ENCODE assay signal across 12 mouse cellular contexts in genomic region chr7:63924151-63924550, GRCm38 (mm10). TPM values are rescaled to one million over a fixed set of nuclear protein-coding genes. Genes with fewer than 3 reads are reported as not detected.
DNase-seq lines count a peak whose midpoint lies in the region; ATAC-seq and TF ChIP-seq lines count a peak whose summit lies in the region.
"Had no signal": no experiment of that assay in that cellular context is flagged by ENCODE, and none has a peak within 500 bp of the region (broad histone marks: within the 10 kb centered on the region; RNA-seq: fewer than 3 reads in every experiment).

No protein-coding gene starts in this region.

- H3K36me3 ChIP-seq in forebrain, postnatal 0 days (ENCODE audit: insufficient read depth): no peaks in the 10 kb centered on the region
- peaks cover 12% of the 10 kb centered on the region; the same call in 1 of the 2 replicates for H3K36me3 ChIP-seq in forebrain, embryonic 10.5 days (replicated peaks)
- no peaks in the 10 kb centered on the region for H3K36me3 ChIP-seq in kidney, embryonic 14.5 days (ENCODE audit: control insufficient read depth, insufficient read depth, low read length)
- 0 out of 2 replicates have a peak, but pooled peaks cover 3% of the 10 kb centered on the region for H3K36me3 ChIP-seq in neural tube, embryonic 13.5 days
- no peaks in the 10 kb centered on the region for H3K36me3 ChIP-seq in stomach, embryonic 16.5 days (ENCODE audit: control insufficient read depth, insufficient read depth, low read length)

- 18% methylated on average over 1 of the region's 1 CpGs for WGBS in forebrain, postnatal 0 days
- 83% methylated on average over 1 of the region's 1 CpGs for WGBS in forebrain, embryonic 10.5 days
- 19% methylated on average over 1 of the region's 1 CpGs for WGBS in kidney, embryonic 14.5 days
- 32% methylated on average over 1 of the region's 1 CpGs for WGBS in neural tube, embryonic 13.5 days
- 43% methylated on average over 1 of the region's 1 CpGs for WGBS in stomach, embryonic 16.5 days

- TF ChIP-seq CTCF in forebrain, postnatal 0 days (IDR thresholded peaks at IDR 0.05; ENCODE audit: low read depth): no peak

- DNase-seq in forebrain, postnatal 0 days: no peak
- DNase-seq in forebrain, embryonic 10.5 days (ENCODE audit: extremely low spot score, low spot score): no peak
- DNase-seq in kidney, adult 18-20 months: no peak
- no peak for DNase-seq in neural tube, embryonic 10.5 days (ENCODE audit: extremely low spot score, low spot score)
- DNase-seq in thymus, postnatal 4 days: no peak
- DNase-seq: thymus, postnatal 14 days had no signal

- no peak overlapping the region for H3K4me2 ChIP-seq in forebrain, postnatal 0 days (ENCODE audit: low read depth)
- H3K4me2 ChIP-seq in kidney, embryonic 14.5 days (replicated peaks; ENCODE audit: low read depth, low read length): no peak overlapping the region
- no peak overlapping the region for H3K4me2 ChIP-seq in neural tube, embryonic 13.5 days
- H3K4me2 ChIP-seq in stomach, embryonic 16.5 days (ENCODE audit: low read depth, low read length): no peak overlapping the region

- H3K9me3 ChIP-seq in forebrain, postnatal 0 days (ENCODE audit: low read length): no peaks in the 10 kb centered on the region
- H3K9me3 ChIP-seq in forebrain, embryonic 10.5 days: no peaks in the 10 kb centered on the region
- H3K9me3 ChIP-seq in kidney, embryonic 14.5 days (ENCODE audit: control insufficient read depth, low read length): 0 out of 2 replicates have a peak, but pooled peaks cover 4% of the 10 kb centered on the region
- H3K9me3 ChIP-seq in neural tube, embryonic 13.5 days: no peaks in the 10 kb centered on the region
- H3K9me3 ChIP-seq in stomach, embryonic 16.5 days (replicated peaks; ENCODE audit: control insufficient read depth, low read length): no peaks in the 10 kb centered on the region

- ATAC-seq in forebrain, postnatal 0 days: peak; percentile 30; the same call in 1 of the 2 replicates
- ATAC-seq in kidney, embryonic 14.5 days (ENCODE audit: low FRiP score, low TSS enrichment): no peak
- ATAC-seq in neural tube, embryonic 13.5 days (ENCODE audit: low read depth): no peak
- no peak for ATAC-seq in stomach, embryonic 16.5 days (ENCODE audit: insufficient read depth, low FRiP score)
- ATAC-seq: CD4-positive, CD25-positive, alpha-beta regulatory T cell, adult 4 months had no signal

- no peak overlapping the region for H3K9ac ChIP-seq in forebrain, postnatal 0 days
- no peak overlapping the region; the same call in 1 of the 2 replicates for H3K9ac ChIP-seq in kidney, embryonic 14.5 days (ENCODE audit: low read depth, low read length)
- no peak overlapping the region for H3K9ac ChIP-seq in neural tube, embryonic 13.5 days
- H3K9ac ChIP-seq in stomach, embryonic 16.5 days (ENCODE audit: low read length): no peak overlapping the region

- no peak overlapping the region for H3K4me3 ChIP-seq in forebrain, postnatal 0 days (ENCODE audit: low read depth, low read length)
- H3K4me3 ChIP-seq in forebrain, embryonic 10.5 days: no peak overlapping the region
- no peak overlapping the region for H3K4me3 ChIP-seq in kidney, embryonic 14.5 days (ENCODE audit: low read length)
- H3K4me3 ChIP-seq in neural tube, embryonic 13.5 days: no peak overlapping the region
- no peak overlapping the region for H3K4me3 ChIP-seq in stomach, embryonic 16.5 days (replicated peaks; ENCODE audit: low read length)

- peaks cover 22% of the 10 kb centered on the region for H3K4me1 ChIP-seq in forebrain, postnatal 0 days (ENCODE audit: insufficient read depth)
- H3K4me1 ChIP-seq in forebrain, embryonic 10.5 days: peaks cover 42% of the 10 kb centered on the region
- H3K4me1 ChIP-seq in kidney, embryonic 14.5 days (ENCODE audit: control insufficient read depth, insufficient read depth, low read length): peaks cover 34% of the 10 kb centered on the region
- H3K4me1 ChIP-seq in neural tube, embryonic 13.5 days (replicated peaks): peaks cover 53% of the 10 kb centered on the region
- H3K4me1 ChIP-seq in stomach, embryonic 16.5 days (ENCODE audit: control insufficient read depth, insufficient read depth, low read length): peaks cover 50% of the 10 kb centered on the region

- H3K27me3 ChIP-seq in forebrain, postnatal 0 days (ENCODE audit: insufficient read depth, low read length): no peaks in the 10 kb centered on the region
- H3K27me3 ChIP-seq in forebrain, embryonic 10.5 days (ENCODE audit: poor library complexity, severe bottlenecking): no peaks in the 10 kb centered on the region
- H3K27me3 ChIP-seq in kidney, embryonic 14.5 days (ENCODE audit: control insufficient read depth, insufficient read depth, low read length): no peaks in the 10 kb centered on the region
- no peaks in the 10 kb centered on the region for H3K27me3 ChIP-seq in neural tube, embryonic 13.5 days
- H3K27me3 ChIP-seq in stomach, embryonic 16.5 days (ENCODE audit: control insufficient read depth, insufficient read depth, low read length): no peaks in the 10 kb centered on the region

- H3K27ac ChIP-seq in forebrain, postnatal 0 days (ENCODE audit: low read depth, low read length): no peak overlapping the region
- H3K27ac ChIP-seq in forebrain, embryonic 10.5 days: no peak overlapping the region
- peak overlapping the region; percentile 74; the same call in 1 of the 2 replicates for H3K27ac ChIP-seq in kidney, embryonic 14.5 days (ENCODE audit: low read depth, low read length)
- H3K27ac ChIP-seq in neural tube, embryonic 13.5 days (replicated peaks): peak overlapping the region; percentile 74; the same call in 1 of the 2 replicates
- peak overlapping the region; percentile 67; the same call in 1 of the 2 replicates for H3K27ac ChIP-seq in stomach, embryonic 16.5 days (ENCODE audit: low read length)

RNA-seq across cellular contexts. Expression of gene E030018B13Rik, which starts 7.5 kb away (rescaled TPM):
- not detected in 2 replicates for total RNA-seq in forebrain, postnatal 0 days (2014; rRNA removed)
- not detected in 2 replicates for polyA plus RNA-seq in forebrain, postnatal 0 days (2015; fragmentation: Nextera tagmentation; extraction: Ambion mirVana)
- 0.21 TPM in 1 of 2 replicates, not detected in the other for polyA plus RNA-seq in forebrain, embryonic 10.5 days (2016; fragmentation: Nextera tagmentation; extraction: Ambion mirVana)
- polyA plus RNA-seq in kidney, embryonic 14.5 days (2014; fragmentation: Nextera tagmentation; extraction: Ambion mirVana): 0.35 TPM in 1 of 2 replicates, not detected in the other
- 0.20 TPM in 1 of 2 replicates, not detected in the other for polyA plus RNA-seq in neural tube, embryonic 13.5 days (2015; fragmentation: Nextera tagmentation; extraction: Ambion mirVana)
- polyA plus RNA-seq in stomach, embryonic 16.5 days (2015; fragmentation: Nextera tagmentation; extraction: Ambion mirVana): not detected in 2 replicates
- total RNA-seq: left cerebral cortex, postnatal 10 days; megakaryocyte-erythroid progenitor cell, adult 5-6 weeks had no signal
- polyA plus RNA-seq: CD4-positive, CD25-positive, alpha-beta regulatory T cell, adult 4 months had no signal

RNA-seq across cellular contexts. Expression of gene Klf13, which starts 14.6 kb away (rescaled TPM):
- 25.5 and 32.0 TPM in 2 replicates for total RNA-seq in forebrain, postnatal 0 days (2014; rRNA removed)
- polyA plus RNA-seq in forebrain, postnatal 0 days (2015; fragmentation: Nextera tagmentation; extraction: Ambion mirVana): 24.8 and 32.0 TPM in 2 replicates
- polyA plus RNA-seq in forebrain, embryonic 10.5 days (2016; fragmentation: Nextera tagmentation; extraction: Ambion mirVana): 23.1 and 23.8 TPM in 2 replicates
- 23.0 and 23.2 TPM in 2 replicates for polyA plus RNA-seq in kidney, embryonic 14.5 days (2014; fragmentation: Nextera tagmentation; extraction: Ambion mirVana)
- 28.1 and 32.5 TPM in 2 replicates for polyA plus RNA-seq in neural tube, embryonic 13.5 days (2015; fragmentation: Nextera tagmentation; extraction: Ambion mirVana)
- polyA plus RNA-seq in stomach, embryonic 16.5 days (2015; fragmentation: Nextera tagmentation; extraction: Ambion mirVana): 29.1 and 30.8 TPM in 2 replicates

Comparison
In these comparisons a context has a peak if more than half of its experiments do, and no peak if none do; other contexts are left out.
1. H3K27ac ChIP-seq: peak in kidney, embryonic 14.5 days (single experiment), neural tube, embryonic 13.5 days (single experiment) and stomach, embryonic 16.5 days (single experiment); none in forebrain, postnatal 0 days (single experiment) and forebrain, embryonic 10.5 days (single experiment).